Mouse (Mus musculus) T-helper 2 cell (primary cell): ENCODE results near the gene Clpp.

ENCODE experiments used
- in situ Hi-C: fragments of 300-600 bp; cut with MboI, MseI; formaldehyde crosslinking; loops from one replicate; pipeline ENCODE4 v1.15.1; 2025; ENCODE audit warnings: high pct_unique_total_duplicates

The Clpp gene

GRCm38 (mm10) chr17:57029691-57030090 lies 39.6 kb downstream of the Clpp start:
- in situ Hi-C loops, result loop anchor here (5.0 kb wide), 1 partner anchor 32 kb away; the partner anchor contains the start of gene Alkbh7

- in situ Hi-C loops, result loop anchor here (5.0 kb wide), 1 partner anchor 34 kb away; the partner anchor contains the start of gene Alkbh7
These were observed 41.0 kb downstream of the Clpp start, which contains the start of gene Khsrp for GRCm38 (mm10) chr17:57030931-57031660. Khsrp (minus strand) TSS chr17:57031522.

- in situ Hi-C loops, result loop anchor here (5.0 kb wide), 1 partner anchor 35 kb away; the partner anchor contains the start of gene Alkbh7
These were observed 41.7 kb downstream of the Clpp start for GRCm38 (mm10) chr17:57031661-57032420.

DNA sequence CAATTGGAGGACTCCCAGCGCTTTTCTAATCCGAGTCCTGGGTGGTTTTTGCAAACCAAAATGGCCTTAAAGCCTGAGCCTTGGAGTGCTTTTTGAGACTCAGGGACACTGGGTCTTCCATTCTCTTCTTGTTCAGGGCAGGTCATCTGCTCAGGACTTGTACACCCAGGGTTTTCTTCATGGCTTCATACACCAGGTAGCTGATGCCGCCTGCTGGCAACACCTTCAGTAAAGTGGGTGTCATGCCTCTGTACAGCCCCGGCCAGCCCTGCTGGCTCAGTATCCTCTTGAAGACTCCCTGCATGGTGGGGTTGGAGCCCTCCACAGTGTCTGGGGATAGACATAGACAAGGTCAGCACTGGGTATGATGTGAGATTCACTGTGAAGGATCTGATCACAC lies 42.7 kb downstream of the Clpp start:
- in situ Hi-C loops, result loop anchor here (5.0 kb wide), 1 partner anchor 36 kb away; the partner anchor contains the start of gene Alkbh7

GRCm38 (mm10) chr17:57038978-57039377 lies 48.9 kb downstream of the Clpp start:
- in situ Hi-C loops, result no loop called here

GRCm38 (mm10) chr17:57041554-57041953 lies 51.4 kb downstream of the Clpp start, which contains the start of gene Slc25a41:
Slc25a41 (minus strand) TSS chr17:57041654.
- in situ Hi-C loops, result no loop called here
